Mouse (Mus musculus): ENCODE measurements around the gene Ralgapb. TPM values are rescaled to one million over a fixed set of nuclear protein-coding genes. Genes with fewer than 3 reads are reported as not detected.
"Not testable (repeated sequence)": the region's sequence is repeated elsewhere in the genome, so short reads cannot be mapped to it uniquely, and the experiment has no call there.

The Ralgapb gene
- polyA plus RNA-seq, 1 experiment: 53.6 TPM

DNA sequence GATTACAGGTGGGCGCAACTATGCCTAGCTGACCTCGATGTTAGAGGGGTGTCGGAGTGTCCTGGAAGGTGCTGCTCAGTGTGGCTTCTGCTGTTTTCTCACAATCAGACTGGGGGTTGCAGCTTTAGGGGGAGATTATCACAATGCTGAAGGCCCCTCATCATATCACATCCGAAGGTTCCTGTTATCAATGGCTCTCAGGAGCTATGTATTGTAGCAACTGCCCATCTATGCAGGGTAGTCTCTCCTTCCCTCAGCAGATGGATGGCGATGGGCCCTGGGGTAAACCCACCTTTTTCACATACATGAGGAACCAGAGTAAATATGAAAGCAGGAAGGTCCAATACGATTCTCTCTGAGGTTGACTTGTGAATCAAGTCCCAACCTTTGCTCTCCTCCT, 13.3 kb upstream of the Ralgapb start:
- H3K4me1 ChIP-seq (ENCODE audit: control insufficient read depth, insufficient read depth, low read length): no peaks in the 10 kb centered on the region
- no peak overlapping the region for H3K4me3 ChIP-seq (ENCODE audit: insufficient read depth, low read length)
- no peak overlapping the region for H3K27ac ChIP-seq (ENCODE audit: insufficient read depth, low read length)
- TF ChIP-seq CTCF (IDR thresholded peaks at IDR 0.05; ENCODE audit: extremely low read depth, insufficient read depth, low read length) (no peak), POLR2A (IDR thresholded peaks at IDR 0.05; ENCODE audit: extremely low read depth, insufficient read depth, low read length) (no peak)

DNA sequence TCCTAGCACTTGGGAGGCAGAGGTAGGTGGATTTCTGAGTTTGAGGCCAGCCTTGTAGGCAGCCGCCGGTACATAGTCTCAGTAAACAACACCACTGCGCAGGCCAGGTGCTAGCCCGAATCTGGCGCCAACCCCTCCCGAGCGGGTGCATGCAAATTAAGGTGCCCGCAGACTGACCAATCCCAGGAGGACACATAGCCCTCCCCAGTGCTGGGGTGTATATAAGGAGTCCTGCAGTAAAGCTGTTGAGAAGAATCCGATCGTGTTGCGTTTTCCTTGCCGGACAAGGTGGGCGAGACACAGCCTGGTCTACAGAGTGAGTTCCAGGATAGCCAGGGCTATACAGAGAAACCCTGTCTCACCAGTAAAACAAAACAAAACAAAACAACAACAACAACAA, 12.5 kb upstream of the Ralgapb start:
- H3K27ac ChIP-seq (ENCODE audit: insufficient read depth, low read length); H3K4me1 ChIP-seq (ENCODE audit: control insufficient read depth, insufficient read depth, low read length); H3K4me3 ChIP-seq (ENCODE audit: insufficient read depth, low read length): not testable (repeated sequence)

DNA sequence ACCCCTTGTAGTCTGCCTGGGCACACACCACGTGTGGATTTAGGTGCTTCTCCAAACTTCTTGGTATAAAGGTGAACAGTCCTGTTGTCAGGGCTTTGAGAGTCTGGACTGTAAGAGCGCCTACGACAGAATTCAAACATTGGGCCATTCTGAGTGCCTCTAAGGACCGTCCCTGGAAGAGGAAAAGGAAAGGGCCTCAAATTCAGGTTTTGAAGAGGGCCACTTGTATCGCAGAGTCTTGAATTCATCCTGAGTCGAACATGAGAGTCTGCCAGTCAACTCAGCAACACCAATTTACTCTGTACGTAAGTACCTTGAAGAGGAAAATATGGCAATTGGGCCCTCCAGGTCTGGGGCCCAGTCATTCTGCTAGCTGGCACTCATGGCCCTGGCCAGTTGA, 6.7 kb upstream of the Ralgapb start:
- no peaks in the 10 kb centered on the region for H3K4me1 ChIP-seq (ENCODE audit: control insufficient read depth, insufficient read depth, low read length)
- H3K4me3 ChIP-seq (ENCODE audit: insufficient read depth, low read length): no peak overlapping the region
- TF ChIP-seq CTCF (IDR thresholded peaks at IDR 0.05; ENCODE audit: extremely low read depth, insufficient read depth, low read length): no peak
- TF ChIP-seq POLR2A (IDR thresholded peaks at IDR 0.05; ENCODE audit: extremely low read depth, insufficient read depth, low read length): no peak
- no peak overlapping the region for H3K27ac ChIP-seq (ENCODE audit: insufficient read depth, low read length)

DNA sequence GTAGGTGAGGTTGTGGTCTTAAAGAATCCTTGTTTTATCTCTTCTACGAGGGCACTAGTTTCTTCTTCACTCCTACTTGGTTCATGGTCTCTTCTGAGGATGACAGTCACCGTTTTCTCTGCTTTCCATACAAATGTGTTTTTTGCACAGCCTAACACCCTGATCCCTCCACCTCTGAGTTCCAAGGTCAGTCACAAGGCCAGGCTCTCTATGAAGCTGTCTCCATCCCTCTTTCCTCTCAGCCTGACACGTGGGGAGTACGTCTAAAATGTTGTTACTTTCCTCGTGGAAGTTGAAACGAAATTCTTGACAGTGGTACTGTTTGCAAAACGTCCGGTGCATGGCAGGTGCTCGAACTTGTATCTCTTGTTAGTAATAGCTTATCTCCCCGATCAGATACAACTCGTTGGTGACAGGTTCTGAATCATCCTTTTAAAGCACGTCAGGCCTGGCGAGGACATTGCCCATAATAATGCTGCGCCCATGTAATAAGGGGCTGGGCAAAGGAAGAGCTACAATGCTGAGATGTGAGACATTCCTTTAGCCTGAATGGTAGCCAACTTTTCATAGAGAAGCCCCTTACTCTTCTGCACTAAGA, 552 bp upstream of the Ralgapb start:
- H3K27ac ChIP-seq (ENCODE audit: insufficient read depth, low read length): 0 out of 2 replicates have a peak overlapping the region, but pooled peaks have one; percentile 11
- peak overlapping the region; percentile 68 for H3K4me3 ChIP-seq (ENCODE audit: insufficient read depth, low read length)
- TF ChIP-seq CTCF (IDR thresholded peaks at IDR 0.05; ENCODE audit: extremely low read depth, insufficient read depth, low read length): no peak
- no peak for TF ChIP-seq POLR2A (IDR thresholded peaks at IDR 0.05; ENCODE audit: extremely low read depth, insufficient read depth, low read length)
- H3K4me1 ChIP-seq (ENCODE audit: control insufficient read depth, insufficient read depth, low read length): peaks cover 12% of the 10 kb centered on the region

DNA sequence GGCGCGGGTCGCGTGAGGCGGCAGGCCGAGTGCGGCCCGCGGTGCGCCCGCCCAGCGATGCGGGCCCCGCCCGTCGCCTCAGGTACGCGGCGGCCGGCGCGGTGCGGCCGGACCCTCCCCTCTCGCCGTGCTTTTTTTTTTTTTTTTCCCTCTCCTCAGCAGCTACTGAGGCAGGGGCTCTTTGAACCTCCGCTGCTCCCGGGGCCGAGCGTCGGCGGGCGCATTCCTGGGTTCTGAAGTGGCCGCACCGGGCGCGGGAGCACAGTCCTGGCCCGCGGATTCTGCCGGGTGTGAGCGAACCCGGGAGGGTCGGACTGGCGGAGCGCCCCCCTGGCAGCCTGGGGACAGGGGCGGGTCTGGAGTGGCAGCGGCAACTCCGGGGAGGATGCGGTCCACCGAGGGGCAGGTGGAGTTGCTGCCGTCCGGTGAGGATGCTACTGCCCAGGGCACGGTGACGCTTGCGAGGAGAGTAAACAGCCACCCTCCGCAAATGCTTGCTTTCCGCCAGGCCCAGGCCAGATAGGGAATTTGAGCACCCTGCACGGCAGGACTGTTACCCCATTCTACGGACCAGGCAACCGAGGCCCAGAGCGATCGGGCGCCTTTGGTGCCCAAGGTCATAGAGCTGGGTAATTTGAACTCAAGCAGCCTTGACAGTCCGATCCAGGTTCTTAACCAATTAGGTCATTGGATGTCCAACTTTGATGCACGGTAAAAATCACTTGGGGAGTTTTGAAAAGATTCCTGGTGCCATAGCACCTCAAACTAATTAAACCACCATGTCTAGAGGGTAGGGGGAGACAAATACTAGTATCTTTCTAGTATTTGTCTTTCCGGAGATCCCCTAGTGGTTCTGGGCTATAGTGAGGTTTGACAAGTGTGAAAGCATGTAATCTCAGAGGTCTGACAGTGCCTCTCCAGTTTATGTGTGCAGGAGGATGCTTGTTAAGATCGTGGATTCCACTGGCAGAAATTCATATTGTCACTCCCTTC, 670 bp downstream of the Ralgapb start:
- Histone ChIP-seq H3K4me3 (ENCODE audit: insufficient read depth, low read length) (peak overlapping the region; percentile 68), H3K27ac (ENCODE audit: insufficient read depth, low read length) (peak overlapping the region; percentile 80), H3K4me1 (ENCODE audit: control insufficient read depth, insufficient read depth, low read length) (peaks cover 12% of the 10 kb centered on the region)
- TF ChIP-seq POLR2A (IDR thresholded peaks at IDR 0.05; ENCODE audit: extremely low read depth, insufficient read depth, low read length) (no peak), CTCF (IDR thresholded peaks at IDR 0.05; ENCODE audit: extremely low read depth, insufficient read depth, low read length) (no peak)

DNA sequence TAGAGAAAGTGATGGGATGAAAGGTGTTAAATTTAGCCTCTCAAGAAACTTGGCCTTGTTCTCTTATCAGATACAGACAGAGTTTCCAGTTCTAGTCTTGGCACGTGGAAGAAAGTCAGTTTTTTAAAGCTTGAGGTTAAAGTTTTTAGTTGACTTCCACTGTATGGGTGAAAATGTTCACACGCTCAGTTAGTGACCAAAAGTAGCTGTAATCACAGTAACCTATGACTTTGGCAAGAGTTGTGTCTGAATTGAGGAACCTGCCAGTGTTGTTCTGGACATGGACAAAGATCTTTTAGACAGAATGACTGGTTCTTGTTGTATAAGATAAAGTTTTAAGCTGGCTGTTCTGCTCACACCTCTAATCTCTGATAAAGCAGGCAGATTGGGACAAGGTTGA, 3.6 kb downstream of the Ralgapb start:
- TF ChIP-seq CTCF (IDR thresholded peaks at IDR 0.05; ENCODE audit: extremely low read depth, insufficient read depth, low read length): no peak
- TF ChIP-seq POLR2A (IDR thresholded peaks at IDR 0.05; ENCODE audit: extremely low read depth, insufficient read depth, low read length): no peak

DNA sequence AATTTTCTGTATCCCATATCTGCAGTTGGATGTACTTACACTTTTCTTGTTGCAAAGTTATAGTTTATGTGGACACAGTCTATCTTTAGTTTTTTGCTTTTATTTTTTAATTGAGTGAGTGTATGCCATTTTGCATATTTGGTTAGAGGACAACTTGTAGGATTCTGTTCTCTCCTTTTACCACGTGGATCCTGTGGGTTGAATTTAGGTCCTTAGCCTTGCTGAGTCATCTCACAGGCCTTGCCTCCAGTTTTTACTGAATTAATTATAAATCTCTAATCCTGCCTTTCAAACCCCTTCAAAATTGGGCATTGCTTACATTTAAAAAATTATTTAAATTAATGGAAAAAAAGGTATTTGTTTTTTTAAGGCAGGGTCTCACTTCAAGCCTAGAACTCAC, 6.2 kb downstream of the Ralgapb start:
- no peak for TF ChIP-seq CTCF (IDR thresholded peaks at IDR 0.05; ENCODE audit: extremely low read depth, insufficient read depth, low read length)
- TF ChIP-seq POLR2A (IDR thresholded peaks at IDR 0.05; ENCODE audit: extremely low read depth, insufficient read depth, low read length): no peak
- Histone ChIP-seq H3K4me3 (ENCODE audit: insufficient read depth, low read length) (no peak overlapping the region), H3K4me1 (ENCODE audit: control insufficient read depth, insufficient read depth, low read length) (peaks cover 10% of the 10 kb centered on the region), H3K27ac (ENCODE audit: insufficient read depth, low read length) (no peak overlapping the region)

More for the DNA sequence above, 3.6 kb downstream of the Ralgapb start:
- Histone ChIP-seq H3K27ac (ENCODE audit: insufficient read depth, low read length) (no peak overlapping the region), H3K4me1 (ENCODE audit: control insufficient read depth, insufficient read depth, low read length) (peaks cover 12% of the 10 kb centered on the region), H3K4me3 (ENCODE audit: insufficient read depth, low read length) (no peak overlapping the region)

DNA sequence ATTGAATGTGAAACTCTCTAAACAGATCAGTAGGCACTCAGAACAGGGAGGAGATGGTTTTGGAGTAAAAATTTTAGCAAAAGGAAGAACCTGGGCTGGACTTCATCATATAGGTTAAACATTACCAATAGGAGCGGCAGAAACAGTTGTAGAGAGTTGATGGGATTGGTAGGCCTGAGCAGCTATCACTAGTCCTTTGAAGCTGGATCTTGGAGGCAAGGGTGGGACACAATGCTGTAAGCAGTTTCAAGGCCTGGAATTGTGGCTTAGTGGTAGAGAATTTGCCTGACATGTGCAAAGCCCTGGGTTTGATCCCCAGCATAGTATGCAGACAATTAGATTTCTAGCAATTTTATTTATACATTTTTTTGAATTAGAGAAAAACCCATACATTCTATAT, 9.0 kb downstream of the Ralgapb start:
- no peak overlapping the region for H3K27ac ChIP-seq (ENCODE audit: insufficient read depth, low read length)
- TF ChIP-seq POLR2A (IDR thresholded peaks at IDR 0.05; ENCODE audit: extremely low read depth, insufficient read depth, low read length) (no peak), CTCF (IDR thresholded peaks at IDR 0.05; ENCODE audit: extremely low read depth, insufficient read depth, low read length) (no peak)
- H3K4me1 ChIP-seq (ENCODE audit: control insufficient read depth, insufficient read depth, low read length): peaks cover under 1% of the 10 kb centered on the region; the same call in 1 of the 2 replicates
- no peak overlapping the region for H3K4me3 ChIP-seq (ENCODE audit: insufficient read depth, low read length)

DNA sequence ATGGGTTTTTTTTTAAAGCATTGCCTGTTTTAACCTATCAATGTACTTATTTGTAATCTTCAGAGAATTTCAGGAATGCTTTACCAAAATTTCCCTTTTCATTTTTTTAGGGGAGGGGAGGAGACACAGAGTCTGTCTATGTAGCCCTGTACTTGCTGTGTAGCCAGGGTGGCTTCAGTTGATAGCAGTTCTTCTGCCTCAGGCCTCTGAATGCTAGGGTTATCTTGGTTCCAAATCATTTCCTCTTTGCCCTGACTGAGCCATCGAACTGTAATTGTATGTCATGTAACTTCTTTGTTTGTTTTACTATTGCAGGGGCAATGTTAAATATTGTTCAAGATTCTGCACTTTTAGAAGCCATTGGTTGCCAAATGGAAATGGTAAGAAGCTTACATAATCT, 36.2 kb downstream of the Ralgapb start:
- no peaks in the 10 kb centered on the region for H3K4me1 ChIP-seq (ENCODE audit: control insufficient read depth, insufficient read depth, low read length)
- no peak for TF ChIP-seq POLR2A (IDR thresholded peaks at IDR 0.05; ENCODE audit: extremely low read depth, insufficient read depth, low read length)
- TF ChIP-seq CTCF (IDR thresholded peaks at IDR 0.05; ENCODE audit: extremely low read depth, insufficient read depth, low read length): no peak
- H3K27ac ChIP-seq (ENCODE audit: insufficient read depth, low read length): no peak overlapping the region
- no peak overlapping the region for H3K4me3 ChIP-seq (ENCODE audit: insufficient read depth, low read length)

DNA sequence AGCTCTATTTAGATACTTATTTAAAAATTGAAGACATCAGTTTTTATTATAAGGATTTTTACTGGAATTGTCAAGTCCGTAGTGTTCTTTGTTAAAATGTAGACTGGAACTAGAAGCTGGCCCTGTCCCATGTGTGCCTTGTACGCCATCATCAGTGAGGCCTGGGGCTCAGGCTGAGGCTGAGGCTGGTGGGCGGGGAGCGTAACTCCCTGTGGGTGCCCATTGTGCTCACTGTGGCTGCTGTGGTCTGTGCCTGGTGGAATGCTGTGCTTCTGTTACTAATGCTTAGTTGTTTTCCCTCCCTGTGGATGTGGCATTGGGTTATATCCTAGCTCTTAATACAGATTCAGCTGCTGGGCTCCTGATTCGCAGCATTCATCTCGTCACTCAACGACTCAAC, 40.2 kb downstream of the Ralgapb start:
- TF ChIP-seq CTCF (IDR thresholded peaks at IDR 0.05; ENCODE audit: extremely low read depth, insufficient read depth, low read length) (no peak), POLR2A (IDR thresholded peaks at IDR 0.05; ENCODE audit: extremely low read depth, insufficient read depth, low read length) (no peak)
- H3K27ac ChIP-seq (ENCODE audit: insufficient read depth, low read length): no peak overlapping the region
- no peak overlapping the region for H3K4me3 ChIP-seq (ENCODE audit: insufficient read depth, low read length)
- H3K4me1 ChIP-seq (ENCODE audit: control insufficient read depth, insufficient read depth, low read length): no peaks in the 10 kb centered on the region

All from cortical plate, adult 2 months (tissue).